Mouse (Mus musculus): ENCODE data around the gene Des. TPM values are rescaled to one million over a fixed set of nuclear protein-coding genes. Genes with fewer than 3 reads are reported as not detected.

The Des gene
- polyA plus RNA-seq (2012; rRNA removed): 0.93 and 10.1 TPM in 2 replicates

GRCm38 (mm10) chr1:75360112-75361031 is at the start of gene Des:
Gene Des (plus strand): TSS chr1:75360329.

GRCm38 (mm10) chr1:75317241-75318201 is 42.6 kb upstream of the Des start, which contains the start of gene Dnpep:
Gene Dnpep (minus strand): TSS chr1:75317990.

GRCm38 (mm10) chr1:75374950-75375936 is 15.1 kb downstream of the Des start, which contains the start of gene Speg:
Gene Speg (plus strand): TSS chr1:75375297.

Other genes starting within 250 kb of the Des start
- 3.0 and 3.8 TPM in 2 replicates for gene Nhej1, start 235.1 kb upstream of the Des start, polyA plus RNA-seq (2012; rRNA removed)
- gene Slc23a3, start 226.4 kb upstream of the Des start, polyA plus RNA-seq (2012; rRNA removed): 0.06 and 0.15 TPM in 2 replicates
- gene Cnppd1, start 217.6 kb upstream of the Des start, polyA plus RNA-seq (2012; rRNA removed): 60.0 and 62.1 TPM in 2 replicates
- 139 and 143 TPM in 2 replicates for gene Retreg2, start 217.6 kb upstream of the Des start, polyA plus RNA-seq (2012; rRNA removed)
- gene Zfand2b, start 191.7 kb upstream of the Des start, polyA plus RNA-seq (2012; rRNA removed): 53.6 and 56.3 TPM in 2 replicates
- gene Abcb6, start 179.9 kb upstream of the Des start, polyA plus RNA-seq (2012; rRNA removed): 31.6 and 32.7 TPM in 2 replicates
- 30.2 and 33.0 TPM in 2 replicates for gene Ankzf1, start 168.2 kb upstream of the Des start, polyA plus RNA-seq (2012; rRNA removed)
- 55.1 and 56.4 TPM in 2 replicates for gene Atg9a, start 168.1 kb upstream of the Des start, polyA plus RNA-seq (2012; rRNA removed)
- gene Glb1l, start 149.5 kb upstream of the Des start, polyA plus RNA-seq (2012; rRNA removed): 40.1 and 40.9 TPM in 2 replicates
- 261 and 262 TPM in 2 replicates for gene Stk16, start 149.5 kb upstream of the Des start, polyA plus RNA-seq (2012; rRNA removed)
- 6.3 and 6.9 TPM in 2 replicates for gene Tuba4a, start 140.5 kb upstream of the Des start, polyA plus RNA-seq (2012; rRNA removed)
- not detected in 2 replicates for gene A630095N17Rik, start 128.2 kb upstream of the Des start, polyA plus RNA-seq (2012; rRNA removed)
- 49.5 and 53.3 TPM in 2 replicates for gene Dnajb2, start 123.9 kb upstream of the Des start, polyA plus RNA-seq (2012; rRNA removed)
- 36.6 and 47.6 TPM in 2 replicates for gene Ptprn, start 95.8 kb upstream of the Des start, polyA plus RNA-seq (2012; rRNA removed)
- gene Resp18, start 81.9 kb upstream of the Des start, polyA plus RNA-seq (2012; rRNA removed): 58.6 and 67.6 TPM in 2 replicates
- 146 and 166 TPM in 2 replicates for gene Dnpep, start 42.3 kb upstream of the Des start, polyA plus RNA-seq (2012; rRNA removed)
- gene Speg, start 15.0 kb downstream of the Des start, polyA plus RNA-seq (2012; rRNA removed): 41.4 and 54.7 TPM in 2 replicates
- gene Gmppa, start 75.6 kb downstream of the Des start, polyA plus RNA-seq (2012; rRNA removed): 101 and 108 TPM in 2 replicates
- 22.4 and 30.0 TPM in 2 replicates for gene Asic4, start 90.1 kb downstream of the Des start, polyA plus RNA-seq (2012; rRNA removed)
- gene Chpf, start 119.0 kb downstream of the Des start, polyA plus RNA-seq (2012; rRNA removed): 52.0 and 66.5 TPM in 2 replicates
- 34.7 and 39.6 TPM in 2 replicates for gene Tmem198, start 119.2 kb downstream of the Des start, polyA plus RNA-seq (2012; rRNA removed)
- gene Obsl1, start 146.1 kb downstream of the Des start, polyA plus RNA-seq (2012; rRNA removed): 53.1 and 100 TPM in 2 replicates
- gene Inha, start 146.7 kb downstream of the Des start, polyA plus RNA-seq (2012; rRNA removed): 54.6 and 59.8 TPM in 2 replicates
- gene Stk11ip, start 161.2 kb downstream of the Des start, polyA plus RNA-seq (2012; rRNA removed): 34.9 and 35.1 TPM in 2 replicates
- 52.2 and 67.1 TPM in 2 replicates for gene Slc4a3, start 185.9 kb downstream of the Des start, polyA plus RNA-seq (2012; rRNA removed)

Measured in central nervous system, embryonic 14 days (tissue).